Mouse (Mus musculus) liver, embryonic 13.5 days (tissue): ENCODE measurements at regions not wholly inside any gene's neighbourhood (a gene's known extent, or its start where the extent isn't known, plus 50 kb on each side); places are given as distances from the start of the nearest gene placed in this dataset.

Experiments used
- ATAC-seq: fragments of 200-750 bp; cut with Nextera tagmentation; 2 replicates; pipeline ENCODE4 v1.8.0; 2017; ENCODE audit warnings: low read depth, mild to moderate bottlenecking, moderate number of reproducible peaks, moderate library complexity
- DNase-seq: peaks from one replicate; pipeline ENCODE4 v3.0.0; 2022
- H3K27ac ChIP-seq: fragments of 300-500 bp; sonication (generic); 2 replicates; pipeline ENCODE4 v1.5.1; 2015; ENCODE audit warnings: moderate library complexity, mild to moderate bottlenecking, inconsistent platforms
- H3K27me3 ChIP-seq: fragments of 300-500 bp; sonication (generic); 2 replicates; pipeline ENCODE4 v1.6.1; 2015; ENCODE audit warnings: mild to moderate bottlenecking, inconsistent platforms
- H3K36me3 ChIP-seq: fragments of 300-500 bp; sonication (generic); 2 replicates; pipeline ENCODE4 v1.6.1; 2015; ENCODE audit warnings: mild to moderate bottlenecking, inconsistent platforms
- H3K4me1 ChIP-seq: fragments of 300-500 bp; sonication (generic); replicated peaks from 2 replicates; pipeline ENCODE4 v1.6.1; 2015; ENCODE audit warnings: inconsistent platforms
- H3K4me2 ChIP-seq: fragments of 300-500 bp; sonication (generic); 2 replicates; pipeline ENCODE4 v1.6.1; 2015; ENCODE audit warnings: inconsistent platforms, mild to moderate bottlenecking, moderate library complexity
- H3K4me3 ChIP-seq: fragments of 300-500 bp; sonication (generic); replicated peaks from 2 replicates; pipeline ENCODE4 v1.5.1; 2015; ENCODE audit warnings: mild to moderate bottlenecking, inconsistent platforms
- H3K9ac ChIP-seq: fragments of 300-500 bp; sonication (generic); 2 replicates; pipeline ENCODE4 v1.6.1; 2015; ENCODE audit warnings: mild to moderate bottlenecking, inconsistent platforms
- H3K9me3 ChIP-seq: fragments of 300-500 bp; sonication (generic); replicated peaks from 2 replicates; pipeline ENCODE4 v1.6.1; 2016; ENCODE audit warnings: inconsistent platforms
- WGBS: fragments of 180-500 bp; shearing (Covaris S2); methylation state at CpG from one replicate; pipeline ENCODE4 v1.1.7; 2015; ENCODE audit not compliant: insufficient replicate concordance; 5-methylcytosine and 5-hydroxymethylcytosine counted together

- no peak overlapping the region for H3K9ac ChIP-seq
- DNase-seq (no peak), ATAC-seq (no peak)
- H3K4me2 ChIP-seq, result no peak overlapping the region
- 37% methylated on average over 7 of the region's 7 CpGs for WGBS
- no peaks in the 10 kb centered on the region for H3K36me3 ChIP-seq
- H3K27ac ChIP-seq, result no peak overlapping the region
- H3K4me3 ChIP-seq, result no peak overlapping the region
- H3K27me3 ChIP-seq, result no peaks in the 10 kb centered on the region
- H3K4me1 ChIP-seq, result no peaks in the 10 kb centered on the region; the same call in 1 of the 2 replicates
- H3K9me3 ChIP-seq, result no peaks in the 10 kb centered on the region
These were observed 81.0 kb downstream of the Maf start for GRCm38 (mm10) chr8:115626396-115627136.

GRCm38 (mm10) chr8:115625072-115625471, 82.5 kb downstream of the Maf start:
- Histone ChIP-seq H3K4me3 (no peak overlapping the region), H3K9ac (no peak overlapping the region), H3K36me3 (no peaks in the 10 kb centered on the region), H3K27ac (no peak overlapping the region), H3K27me3 (no peaks in the 10 kb centered on the region), H3K4me2 (no peak overlapping the region), H3K4me1 (no peaks in the 10 kb centered on the region; the same call in 1 of the 2 replicates), H3K9me3 (no peaks in the 10 kb centered on the region)
- ATAC-seq (no peak), DNase-seq (no peak)
- WGBS, result 70% methylated on average over 1 of the region's 1 CpGs

DNA sequence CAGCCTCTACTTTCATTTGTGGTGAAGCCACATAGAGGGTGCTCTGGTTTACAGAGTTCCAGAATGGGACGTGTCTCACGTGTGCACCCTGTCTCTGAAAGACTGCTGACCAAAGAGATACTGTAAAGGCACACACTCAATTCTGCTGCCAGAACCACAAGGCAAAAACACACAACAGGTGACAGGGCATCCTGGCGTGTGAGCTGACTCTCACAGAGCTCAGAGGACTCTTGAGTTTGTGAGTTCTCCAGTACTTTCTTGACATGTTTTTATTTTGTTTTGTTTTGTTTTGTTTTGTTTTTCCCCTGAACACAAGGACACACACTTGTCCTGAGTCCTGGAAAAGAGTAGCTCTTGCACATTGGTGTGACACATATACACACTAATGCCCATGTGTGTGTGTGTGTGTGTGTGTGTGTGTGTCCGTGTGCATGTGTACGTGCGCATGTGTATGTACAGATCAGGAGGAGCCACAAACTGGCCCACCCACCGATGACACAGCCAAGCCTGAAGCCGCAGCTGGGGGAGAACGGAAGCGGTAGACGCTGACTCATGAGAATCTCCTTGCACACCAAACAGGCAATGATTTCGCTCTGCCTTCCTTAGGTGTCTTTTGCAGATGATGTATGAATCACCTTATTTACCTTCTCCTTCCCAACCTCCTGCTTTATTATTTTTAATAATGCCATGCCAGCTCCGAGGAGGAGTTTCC, 89.4 kb downstream of the Maf start:
- H3K9ac ChIP-seq, result no peak overlapping the region
- H3K27me3 ChIP-seq, result no peaks in the 10 kb centered on the region
- DNase-seq (peak; percentile 6), ATAC-seq (no peak)
- WGBS, result 31% methylated on average over 13 of the region's 13 CpGs
- H3K36me3 ChIP-seq, result no peaks in the 10 kb centered on the region
- no peak overlapping the region for H3K27ac ChIP-seq
- H3K4me3 ChIP-seq, result no peak overlapping the region
- H3K9me3 ChIP-seq, result no peaks in the 10 kb centered on the region
- no peak overlapping the region for H3K4me2 ChIP-seq
- H3K4me1 ChIP-seq, result no peaks in the 10 kb centered on the region

DNA sequence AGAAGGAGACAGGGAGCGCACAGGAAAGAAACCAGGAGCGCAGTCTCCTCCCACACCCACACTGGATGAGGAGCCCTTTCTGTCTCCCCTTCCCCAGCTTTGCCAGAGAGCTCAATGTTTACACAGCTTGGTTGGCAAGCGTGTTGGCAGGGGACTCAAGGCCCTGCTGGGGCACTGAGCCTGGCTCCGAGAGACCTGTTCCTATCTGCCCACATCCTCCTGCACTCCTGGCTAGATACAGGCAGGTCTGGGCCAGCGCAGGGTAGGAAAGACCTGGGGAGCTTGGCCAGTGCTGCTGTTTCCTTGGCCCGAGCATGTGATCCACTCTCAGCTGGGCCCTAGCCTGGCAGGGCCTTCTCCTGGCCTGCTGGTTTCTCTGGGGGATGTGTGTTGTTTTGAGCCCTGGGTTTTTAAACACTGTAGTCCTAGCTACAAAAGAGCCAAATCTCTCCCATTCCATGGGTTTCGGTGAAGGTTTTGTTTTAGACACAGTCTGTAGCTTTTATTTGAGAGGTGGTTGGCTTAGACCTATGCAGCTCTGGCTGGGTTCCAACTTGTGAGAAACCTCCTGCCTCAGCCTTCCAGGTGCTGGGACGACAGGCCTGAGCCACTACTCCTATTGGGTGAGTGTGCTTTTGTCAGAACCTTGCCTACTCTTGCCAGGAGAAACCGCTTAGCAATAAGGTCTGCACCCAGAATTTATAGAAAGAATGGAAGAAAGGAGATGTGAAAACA, 90.6 kb downstream of the Maf start:
- H3K4me1 ChIP-seq, result no peaks in the 10 kb centered on the region

DNA sequence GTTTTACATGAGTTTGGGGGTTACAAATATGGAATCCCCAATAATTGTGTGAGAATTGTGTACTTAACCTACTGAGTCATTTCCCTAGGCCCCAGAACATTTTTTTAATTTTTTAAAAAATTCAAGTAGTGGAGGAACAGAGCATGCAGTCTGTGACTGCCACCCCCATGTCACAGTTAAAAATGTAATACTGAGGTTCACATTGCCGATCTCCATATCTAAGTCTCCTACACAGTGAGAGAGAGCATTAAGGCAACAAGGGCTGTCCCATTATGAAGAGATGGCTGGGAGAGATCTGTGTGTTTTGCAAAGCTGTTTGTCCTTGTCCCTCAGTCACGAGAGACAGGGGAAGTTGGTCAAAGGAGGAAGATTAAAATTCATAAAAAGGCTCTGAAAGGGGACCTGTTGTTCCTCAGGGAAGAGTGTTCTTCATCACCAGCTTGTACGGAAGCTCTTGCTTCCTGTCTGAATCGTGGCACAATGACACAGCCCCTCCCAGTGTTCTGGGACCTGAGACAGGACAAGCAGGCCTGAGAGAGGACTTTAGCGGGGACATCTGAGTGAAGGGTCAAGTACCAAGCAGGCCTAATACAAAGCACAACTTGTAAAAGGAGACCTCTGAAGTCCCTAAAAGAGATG, 93.5 kb downstream of the Maf start:
- WGBS, result 23% methylated on average over 5 of the region's 5 CpGs
- no peak overlapping the region for H3K27ac ChIP-seq
- DNase-seq, result no peak
- no peaks in the 10 kb centered on the region for H3K36me3 ChIP-seq
- H3K4me2 ChIP-seq, result no peak overlapping the region
- no peak overlapping the region for H3K4me3 ChIP-seq
- no peaks in the 10 kb centered on the region for H3K27me3 ChIP-seq
- no peak for ATAC-seq
- H3K9me3 ChIP-seq, result no peaks in the 10 kb centered on the region
- no peaks in the 10 kb centered on the region for H3K4me1 ChIP-seq
- H3K9ac ChIP-seq, result no peak overlapping the region

More for the DNA sequence above, 90.6 kb downstream of the Maf start:
- DNase-seq, result no peak
- 62% methylated on average over 9 of the region's 9 CpGs for WGBS
- no peak overlapping the region for H3K9ac ChIP-seq
- no peak overlapping the region for H3K27ac ChIP-seq
- H3K9me3 ChIP-seq, result no peaks in the 10 kb centered on the region
- H3K4me2 ChIP-seq, result no peak overlapping the region
- H3K27me3 ChIP-seq, result no peaks in the 10 kb centered on the region
- H3K36me3 ChIP-seq, result no peaks in the 10 kb centered on the region
- no peak overlapping the region for H3K4me3 ChIP-seq
- ATAC-seq, result no peak

DNA sequence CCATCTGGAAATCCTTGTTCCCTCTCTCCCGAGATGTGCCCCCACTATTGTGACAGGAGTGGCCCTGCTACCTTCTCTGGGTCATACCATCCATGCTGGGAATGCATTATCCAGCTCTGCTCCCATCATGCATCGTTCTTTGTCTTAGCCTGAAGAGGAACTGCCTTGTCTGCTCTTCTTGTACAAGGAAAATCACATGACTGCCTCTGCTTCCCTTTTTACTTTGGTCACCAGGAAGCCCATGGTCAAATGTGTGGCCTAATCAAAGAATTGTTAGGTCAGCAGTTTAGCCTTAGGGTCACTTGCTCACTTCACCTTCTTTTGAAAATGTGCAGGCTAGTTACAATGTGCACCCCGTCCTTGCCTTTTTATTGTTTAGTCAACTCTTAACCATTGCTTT, 95.5 kb downstream of the Maf start:
- Histone ChIP-seq H3K9me3 (no peaks in the 10 kb centered on the region), H3K4me3 (no peak overlapping the region), H3K36me3 (no peaks in the 10 kb centered on the region), H3K27me3 (no peaks in the 10 kb centered on the region), H3K27ac (no peak overlapping the region), H3K4me2 (no peak overlapping the region), H3K9ac (no peak overlapping the region), H3K4me1 (no peaks in the 10 kb centered on the region)
- 41% methylated on average over 3 of the region's 3 CpGs for WGBS
- ATAC-seq (no peak), DNase-seq (no peak)

DNA sequence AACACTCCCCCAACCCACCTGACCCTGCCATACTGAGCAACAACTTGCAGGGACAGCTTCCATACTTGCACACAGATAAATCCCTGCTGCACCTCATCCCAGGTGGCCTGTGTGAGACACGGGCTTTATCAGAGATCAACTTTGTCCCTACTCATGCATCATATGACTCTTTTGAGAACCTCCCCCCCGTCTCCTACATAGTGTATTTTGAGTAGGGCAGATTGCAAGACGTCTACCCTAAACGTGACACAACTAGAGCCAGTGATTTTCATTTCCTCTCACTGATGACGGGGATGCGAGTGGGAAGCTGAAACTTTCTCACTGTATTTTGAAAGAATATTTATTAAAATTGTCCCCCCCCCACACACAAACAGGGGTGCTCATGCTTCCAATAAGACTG, 107.8 kb downstream of the Maf start:
- Histone ChIP-seq H3K4me3 (no peak overlapping the region), H3K4me2 (no peak overlapping the region), H3K9me3 (no peaks in the 10 kb centered on the region), H3K27ac (no peak overlapping the region), H3K36me3 (no peaks in the 10 kb centered on the region), H3K27me3 (no peaks in the 10 kb centered on the region), H3K9ac (no peak overlapping the region), H3K4me1 (no peaks in the 10 kb centered on the region)
- ATAC-seq (no peak), DNase-seq (no peak)
- 65% methylated on average over 6 of the region's 6 CpGs for WGBS

DNA sequence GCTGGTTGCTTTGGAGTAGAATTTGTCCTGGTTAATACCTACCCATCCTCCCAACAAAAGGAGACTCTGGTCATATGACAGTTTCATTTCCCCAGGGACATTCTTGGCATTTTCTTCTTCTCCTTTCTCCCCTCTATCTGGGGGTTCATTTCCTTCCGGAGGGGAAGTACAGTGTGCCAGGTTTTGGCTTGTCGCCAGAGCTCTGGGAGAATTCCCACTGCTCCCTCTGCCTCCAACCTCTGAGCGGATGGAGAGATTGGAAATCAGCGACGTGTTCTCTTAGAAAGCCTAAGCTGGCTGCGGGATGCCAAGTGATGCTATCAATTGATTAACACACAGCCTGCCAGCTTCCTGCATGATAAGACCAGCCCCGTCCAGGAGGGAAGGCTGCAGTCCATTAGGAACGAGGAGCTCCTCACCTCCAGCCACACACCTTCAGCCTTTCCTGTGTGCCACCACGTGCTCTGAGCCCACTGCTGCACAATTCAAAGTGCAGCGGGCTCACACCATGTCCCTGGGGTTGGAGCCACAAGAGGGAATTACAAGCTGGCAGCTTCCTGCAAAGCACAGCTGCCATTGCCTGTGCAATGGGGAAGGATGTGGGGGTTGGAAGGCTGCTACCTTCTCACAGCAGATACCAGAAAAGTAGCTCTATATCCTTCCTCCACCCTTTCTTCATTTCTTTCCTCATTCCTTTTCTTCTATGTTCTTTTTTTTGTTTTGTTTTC, 110.2 kb downstream of the Maf start:
- Histone ChIP-seq H3K4me3 (no peak overlapping the region), H3K9ac (no peak overlapping the region), H3K9me3 (no peaks in the 10 kb centered on the region), H3K27ac (no peak overlapping the region), H3K27me3 (no peaks in the 10 kb centered on the region), H3K4me1 (no peaks in the 10 kb centered on the region), H3K36me3 (no peaks in the 10 kb centered on the region), H3K4me2 (no peak overlapping the region)
- WGBS, result 11% methylated on average over 10 of the region's 10 CpGs
- no peak for ATAC-seq
- DNase-seq, result no peak

DNA sequence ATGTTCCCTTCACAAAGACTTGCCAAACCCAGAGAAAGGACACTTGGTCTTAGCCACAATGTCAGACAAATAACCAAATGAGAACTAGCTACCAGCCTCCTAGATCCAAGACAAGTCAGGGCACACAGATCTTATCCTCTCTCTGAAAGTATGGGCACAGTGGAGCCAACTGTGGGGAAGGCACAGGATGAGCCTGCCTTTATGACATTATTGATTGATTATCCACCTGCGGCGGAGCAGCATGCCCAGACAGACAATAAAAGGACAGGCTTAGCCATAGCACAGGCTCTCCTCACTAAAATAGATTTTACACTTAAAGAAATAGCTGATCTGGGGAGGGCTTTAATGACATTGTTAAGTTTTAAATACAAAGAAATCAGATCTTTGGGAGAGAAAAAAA, 117.9 kb downstream of the Maf start:
- no peaks in the 10 kb centered on the region for H3K36me3 ChIP-seq
- H3K4me3 ChIP-seq, result no peak overlapping the region
- no peaks in the 10 kb centered on the region for H3K4me1 ChIP-seq
- DNase-seq (no peak), ATAC-seq (no peak)
- no peak overlapping the region for H3K4me2 ChIP-seq
- H3K27me3 ChIP-seq, result no peaks in the 10 kb centered on the region
- H3K27ac ChIP-seq, result no peak overlapping the region
- no peak overlapping the region for H3K9ac ChIP-seq
- WGBS, result 90% methylated on average over 2 of the region's 2 CpGs
- H3K9me3 ChIP-seq, result no peaks in the 10 kb centered on the region

GRCm38 (mm10) chr8:115589076-115589475, 118.5 kb downstream of the Maf start:
- WGBS, result 81% methylated on average over 2 of the region's 2 CpGs
- no peaks in the 10 kb centered on the region for H3K4me1 ChIP-seq

More at GRCm38 (mm10) chr8:115589076-115589475, 118.5 kb downstream of the Maf start:
- Histone ChIP-seq H3K36me3 (no peaks in the 10 kb centered on the region), H3K27me3 (no peaks in the 10 kb centered on the region), H3K9ac (no peak overlapping the region), H3K9me3 (no peaks in the 10 kb centered on the region), H3K4me3 (no peak overlapping the region), H3K4me2 (no peak overlapping the region), H3K27ac (no peak overlapping the region)
- DNase-seq (no peak), ATAC-seq (no peak)
